Mouse (Mus musculus): Measurements from ENCODE around the gene Uggt1.

Gene Uggt1

GRCm38 (mm10) chr1:36244058-36244827, at the start of gene Uggt1:
Gene Uggt1 (minus strand): TSS chr1:36244720.
- peak; percentile 94 to 96 for DNase-seq

GRCm38 (mm10) chr1:36293470-36293869, 49.0 kb upstream of the Uggt1 start:
- no peak for DNase-seq

- DNase-seq = no peak
Observed at GRCm38 (mm10) chr1:36281849-36282248, 37.3 kb upstream of the Uggt1 start.

- DNase-seq = no peak
Observed at GRCm38 (mm10) chr1:36280938-36281337, 36.4 kb upstream of the Uggt1 start.

GRCm38 (mm10) chr1:36279202-36279601, 34.7 kb upstream of the Uggt1 start:
- DNase-seq = peak; percentile 72 to 87

- peak; percentile 81 to 90 for DNase-seq
Observed at GRCm38 (mm10) chr1:36277267-36278060, 32.9 kb upstream of the Uggt1 start.

- DNase-seq = no peak
Observed at GRCm38 (mm10) chr1:36275635-36276389, 31.3 kb upstream of the Uggt1 start.

- DNase-seq = no peak
Observed at GRCm38 (mm10) chr1:36274455-36274854, 29.9 kb upstream of the Uggt1 start, which contains the start of gene Neurl3. Gene Neurl3 (minus strand): TSS chr1:36274679.

GRCm38 (mm10) chr1:36273288-36273687, 28.8 kb upstream of the Uggt1 start:
- peak; percentile 72 to 76 for DNase-seq

- DNase-seq = peak; percentile 73 to 81
Observed at GRCm38 (mm10) chr1:36272546-36272945, 28.0 kb upstream of the Uggt1 start.

- DNase-seq = peak in 1 of 2 experiments; percentile 25
Observed at GRCm38 (mm10) chr1:36271516-36272230, 27.2 kb upstream of the Uggt1 start.

GRCm38 (mm10) chr1:36270666-36271065, 26.1 kb upstream of the Uggt1 start:
- DNase-seq = peak; percentile 51 to 64

GRCm38 (mm10) chr1:36269121-36269795, 24.7 kb upstream of the Uggt1 start:
- peak in 1 of 2 experiments; percentile 26 for DNase-seq

GRCm38 (mm10) chr1:36267595-36267994, 23.1 kb upstream of the Uggt1 start:
- DNase-seq = no peak

GRCm38 (mm10) chr1:36266293-36266692, 21.8 kb upstream of the Uggt1 start:
- DNase-seq = no peak

GRCm38 (mm10) chr1:36263833-36264488, 19.4 kb upstream of the Uggt1 start:
- peak; percentile 65 to 78 for DNase-seq

- DNase-seq = peak; percentile 51 to 52
Observed at GRCm38 (mm10) chr1:36261708-36262504, 17.4 kb upstream of the Uggt1 start.

- DNase-seq = peak in 1 of 2 experiments; percentile 3
Observed at GRCm38 (mm10) chr1:36260418-36260817, 15.9 kb upstream of the Uggt1 start.

- no peak for DNase-seq
Observed at GRCm38 (mm10) chr1:36259281-36259680, 14.8 kb upstream of the Uggt1 start.

- no peak for DNase-seq
Observed at GRCm38 (mm10) chr1:36258631-36259030, 14.1 kb upstream of the Uggt1 start.

Measured in lung, postnatal 4 days (tissue).